Mouse (Mus musculus): ENCODE results near the gene Mafk.

DNA sequence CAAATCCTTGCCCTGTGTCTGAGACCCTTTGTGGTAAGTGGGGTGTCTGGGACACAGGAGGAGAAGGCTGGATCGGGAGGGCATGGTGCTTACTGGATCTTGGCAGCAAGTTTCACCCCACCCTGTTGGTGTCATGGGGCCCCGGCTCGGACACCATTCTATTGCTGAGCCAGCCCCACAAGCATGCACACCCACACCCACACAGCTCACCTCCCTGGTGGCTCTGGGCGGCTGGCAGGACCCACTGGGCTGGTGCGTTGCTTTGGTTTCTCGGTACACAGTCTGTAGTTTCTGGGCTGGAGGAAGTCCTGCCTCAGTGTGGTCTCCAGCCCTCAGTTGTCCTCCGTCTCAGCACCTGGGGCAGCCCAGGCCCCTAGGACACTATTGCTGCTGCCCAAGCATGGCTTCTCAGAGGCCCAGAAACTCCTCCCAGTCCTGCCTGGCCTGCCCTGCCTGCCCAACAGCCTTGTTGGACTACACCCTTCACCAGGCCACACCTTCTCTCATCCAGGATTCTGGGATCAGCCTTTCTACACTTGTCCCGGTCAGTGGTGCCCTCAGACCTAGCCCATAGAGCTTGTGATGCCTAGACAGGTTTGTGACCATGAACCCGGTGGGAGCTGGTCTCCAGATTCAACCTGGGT, 28.3 kb downstream of the Mafk start, which contains the start of gene Tmem184a:
- no peak for TF ChIP-seq CTCF (IDR thresholded peaks at IDR 0.05; ENCODE audit: low read depth)
- TF ChIP-seq EP300 (optimal IDR thresholded peaks at IDR 0.05): no peak

All from stomach, postnatal 0 days (tissue).